Mouse (Mus musculus) liver, adult 2 months (tissue): Measurements from ENCODE around the gene Shisal2a. TPM values are rescaled to one million over a fixed set of nuclear protein-coding genes. Genes with fewer than 3 reads are reported as not detected.

Source experiments
- DNase-seq: peaks from one replicate; pipeline ENCODE4 v3.0.0-alpha.2; 2011; ENCODE audit warnings: low read depth, low spot score; ENCODE audit errors: extremely low read depth
- H3K27ac ChIP-seq: fragments of 200-500 bp; replicated peaks from 2 replicates; pipeline ENCODE4 v1.5.1; 2012; ENCODE audit warnings: low read depth, mild to moderate bottlenecking, control low read depth, inconsistent platforms, low read length; ENCODE audit not compliant: insufficient read depth
- H3K27me3 ChIP-seq: fragments of 200-500 bp; 2 replicates; pipeline ENCODE4 v1.6.1; 2012; ENCODE audit warnings: mild to moderate bottlenecking, moderate library complexity, low read length, inconsistent platforms; ENCODE audit not compliant: control insufficient read depth, insufficient read depth
- H3K36me3 ChIP-seq: fragments of 200-500 bp; 2 replicates; pipeline ENCODE4 v1.6.1; 2012; ENCODE audit warnings: low read length, inconsistent platforms; ENCODE audit not compliant: control insufficient read depth, insufficient read depth
- H3K4me1 ChIP-seq: fragments of 200-500 bp; 2 replicates; pipeline ENCODE4 v1.6.1; 2011; ENCODE audit warnings: low read length; ENCODE audit not compliant: control insufficient read depth, insufficient read depth
- H3K4me3 ChIP-seq: fragments of 200-500 bp; 2 replicates; pipeline ENCODE4 v1.5.1; 2011; ENCODE audit warnings: low read depth, mild to moderate bottlenecking, control low read depth, low read length, moderate library complexity; ENCODE audit not compliant: insufficient read depth
- H3K79me2 ChIP-seq: fragments of 200-500 bp; 2 replicates; pipeline ENCODE4 v1.6.1; 2012; ENCODE audit warnings: inconsistent platforms, mild to moderate bottlenecking, low read length, moderate library complexity; ENCODE audit not compliant: control insufficient read depth, insufficient read depth
- H3K9ac ChIP-seq: fragments of 200-500 bp; 2 replicates; pipeline ENCODE4 v1.6.1; 2012; ENCODE audit warnings: low read depth, mild to moderate bottlenecking, control low read depth, inconsistent platforms, low read length
- CTCF ChIP-seq: fragments of 200-500 bp; IDR thresholded peaks from 2 replicates; pipeline ENCODE4 v1.5.1; 2011; ENCODE audit warnings: low read depth, low read length, control low read depth
- POLR2A ChIP-seq: fragments of 200-500 bp; IDR thresholded peaks from 2 replicates; pipeline ENCODE4 v1.6.1; 2011; ENCODE audit warnings: low read length, control low read depth; ENCODE audit not compliant: insufficient read depth; ENCODE audit errors: extremely low read depth
- WGBS: fragments of 180-500 bp; shearing (Covaris S2); methylation state at CpG from one replicate; pipeline ENCODE4 v1.1.7; 2018; 5-methylcytosine and 5-hydroxymethylcytosine counted together
- polyA plus RNA-seq: library from polyadenylated mRNA; depleted of rRNA; stranded (reverse); fragments of >200 nt; gene quantifications from 2 replicates; pipeline ENCODE4 v1.2.3, GENCODE M21; 2012
- total RNA-seq: library from RNA; depleted of rRNA; stranded (reverse); fragments of >200 nt; gene quantifications from 2 replicates; pipeline ENCODE4 v1.2.3, GENCODE M21; 2014

Shisal2a gene
- total and polyA plus RNA-seq, 2 experiments: not detected

DNA sequence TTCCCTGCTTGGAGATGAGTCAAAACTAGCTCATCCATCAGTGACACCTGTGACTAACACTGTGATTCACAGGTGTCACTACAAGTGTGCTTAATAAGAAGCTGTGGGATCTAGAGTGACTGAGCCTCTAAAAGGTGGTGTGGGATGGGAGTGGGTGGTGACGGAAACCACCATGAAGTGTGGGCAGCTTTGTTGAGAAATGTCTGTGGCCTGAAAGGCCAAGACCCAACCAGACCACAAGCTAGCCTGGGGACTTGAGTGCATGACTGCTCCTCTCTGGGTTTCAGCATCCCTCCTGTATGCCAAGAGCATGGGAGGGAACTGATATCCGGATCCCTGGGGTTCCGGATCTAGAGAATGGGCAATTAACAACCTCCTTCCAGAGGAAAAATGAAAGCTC is 11.7 kb downstream of the Shisal2a start:
- no peaks in the 10 kb centered on the region for H3K36me3 ChIP-seq
- H3K4me3 ChIP-seq: no peak overlapping the region
- TF ChIP-seq CTCF: no peak
- no peak for TF ChIP-seq POLR2A
- no peaks in the 10 kb centered on the region for H3K79me2 ChIP-seq
- H3K27me3 ChIP-seq: no peaks in the 10 kb centered on the region
- peaks cover 11% of the 10 kb centered on the region for H3K4me1 ChIP-seq
- DNase-seq: no peak
- 94% methylated on average over 3 of the region's 3 CpGs for WGBS
- no peak overlapping the region for H3K27ac ChIP-seq
- no peak overlapping the region for H3K9ac ChIP-seq

DNA sequence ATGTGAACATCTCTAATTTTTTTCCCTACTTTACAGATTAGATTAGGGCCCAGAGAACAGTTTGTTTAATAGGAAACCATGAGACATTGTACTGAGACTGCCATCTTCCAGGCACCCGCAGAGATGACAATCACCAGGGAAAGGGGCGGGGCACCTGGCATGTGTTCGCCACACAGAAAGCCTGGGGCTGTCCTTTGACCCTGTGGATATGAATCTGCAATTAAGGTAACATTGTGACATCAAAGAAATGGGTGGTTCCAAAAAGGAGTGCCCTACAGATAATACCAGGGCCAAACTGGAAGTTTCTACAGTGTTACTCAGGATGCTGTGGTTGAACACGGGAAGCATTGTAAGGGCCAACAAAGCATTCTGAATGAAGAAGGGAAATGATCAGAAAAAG is 12.7 kb downstream of the Shisal2a start:
- peak; percentile 82 for DNase-seq
- TF ChIP-seq CTCF: 0 out of 2 replicates have a peak, but pooled peaks have one; percentile 3
- no peak for TF ChIP-seq POLR2A
- H3K27me3 ChIP-seq: no peaks in the 10 kb centered on the region
- H3K9ac ChIP-seq: no peak overlapping the region
- H3K27ac ChIP-seq: no peak overlapping the region
- peaks cover 11% of the 10 kb centered on the region for H3K4me1 ChIP-seq
- 25% methylated on average over 4 of the region's 4 CpGs for WGBS
- no peaks in the 10 kb centered on the region for H3K79me2 ChIP-seq
- H3K36me3 ChIP-seq: no peaks in the 10 kb centered on the region
- no peak overlapping the region for H3K4me3 ChIP-seq

DNA sequence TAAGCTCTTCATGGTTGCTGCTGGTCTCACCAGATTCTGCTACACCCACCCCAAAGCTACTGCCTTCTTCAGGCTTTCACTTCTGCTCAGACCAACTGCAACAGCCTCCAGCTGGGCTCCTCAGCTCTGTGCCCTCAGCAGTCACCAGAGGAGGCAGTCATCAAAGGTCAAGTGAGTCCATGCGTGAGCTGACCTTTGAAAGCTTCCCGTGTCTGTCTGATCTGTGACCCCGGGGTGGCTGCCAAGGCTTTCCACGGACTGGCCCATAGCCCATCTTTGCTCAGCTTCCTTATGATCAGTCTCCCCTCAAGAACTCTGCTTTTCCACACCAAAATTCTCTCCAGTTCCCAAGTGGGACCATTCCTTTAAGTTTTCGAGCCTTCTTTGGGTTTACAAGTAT is 13.9 kb downstream of the Shisal2a start:
- peak; percentile 62 for TF ChIP-seq CTCF
- TF ChIP-seq POLR2A: no peak
- 14% methylated on average over 5 of the region's 5 CpGs for WGBS
- H3K79me2 ChIP-seq: no peaks in the 10 kb centered on the region
- no peak overlapping the region for H3K27ac ChIP-seq
- peaks cover 11% of the 10 kb centered on the region for H3K4me1 ChIP-seq
- DNase-seq: peak; percentile 87
- H3K9ac ChIP-seq: no peak overlapping the region
- H3K36me3 ChIP-seq: no peaks in the 10 kb centered on the region
- no peaks in the 10 kb centered on the region for H3K27me3 ChIP-seq
- H3K4me3 ChIP-seq: no peak overlapping the region

DNA sequence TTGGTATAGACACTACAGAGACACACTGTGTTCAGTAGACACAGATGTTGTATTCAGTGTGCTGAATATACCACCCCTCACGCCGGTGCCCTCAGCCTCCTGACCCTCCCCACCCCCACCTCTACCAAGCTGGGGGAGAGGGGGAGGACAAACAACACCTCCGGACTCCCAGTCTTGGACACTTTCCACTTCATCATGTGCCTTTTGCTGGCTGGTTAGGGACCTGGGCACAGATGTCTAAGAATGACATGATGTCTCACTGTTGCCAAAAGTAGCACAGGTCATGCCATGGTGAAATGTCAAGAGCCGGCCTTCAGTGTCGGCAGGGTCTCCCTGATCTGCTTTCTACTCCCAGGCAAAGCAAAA is 19.1 kb downstream of the Shisal2a start:
- TF ChIP-seq CTCF (no peak), POLR2A (no peak)
- DNase-seq: peak; percentile 78
- Histone ChIP-seq H3K4me3 (no peak overlapping the region), H3K4me1 (peaks cover 20% of the 10 kb centered on the region), H3K79me2 (no peaks in the 10 kb centered on the region), H3K9ac (no peak overlapping the region), H3K27me3 (no peaks in the 10 kb centered on the region), H3K27ac (peak overlapping the region; percentile 50), H3K36me3 (no peaks in the 10 kb centered on the region)
- WGBS: 11% methylated on average over 5 of the region's 5 CpGs

DNA sequence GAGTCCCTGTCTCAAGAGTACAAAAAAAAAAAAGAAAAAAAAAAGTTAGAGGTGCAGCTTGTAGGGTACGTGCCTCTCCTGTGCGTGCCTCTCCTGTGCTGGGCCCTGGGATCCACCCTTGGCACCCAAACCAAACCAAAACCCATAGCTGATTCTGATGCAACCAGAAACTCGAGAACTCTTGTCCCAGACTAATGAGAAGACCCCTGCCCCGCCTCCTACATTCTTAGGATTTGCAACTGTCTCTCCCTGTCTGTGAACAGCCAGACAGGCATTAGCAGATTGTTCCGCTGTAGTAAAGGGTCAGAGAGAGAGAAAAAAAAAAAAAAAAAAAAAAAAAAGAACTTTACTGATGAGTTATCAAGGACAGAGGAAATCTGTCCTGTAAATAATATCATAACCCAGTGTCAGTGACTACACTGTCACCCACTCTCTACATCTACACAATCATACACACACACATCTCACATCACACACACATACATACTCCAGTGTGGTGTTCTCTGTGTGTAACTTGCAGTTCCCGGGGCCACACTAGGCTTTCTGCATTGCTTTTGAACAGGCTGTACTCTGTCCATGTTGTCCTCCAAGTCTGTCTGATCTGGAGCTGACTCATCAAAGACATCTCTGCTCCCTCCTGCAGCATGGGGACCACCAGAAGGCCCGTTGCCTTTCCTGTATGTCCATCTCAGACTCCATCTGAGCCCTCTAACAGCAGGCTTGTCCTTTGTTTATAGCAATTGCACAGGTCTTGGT is 19.6 kb downstream of the Shisal2a start:
- Histone ChIP-seq H3K79me2 (no peaks in the 10 kb centered on the region), H3K27ac (peak overlapping the region; percentile 67), H3K9ac (peak overlapping the region; percentile 7; the same call in 1 of the 2 replicates), H3K27me3 (no peaks in the 10 kb centered on the region), H3K4me1 (peaks cover 21% of the 10 kb centered on the region), H3K4me3 (no peak overlapping the region), H3K36me3 (no peaks in the 10 kb centered on the region)
- DNase-seq: peak; percentile 35
- no peak for TF ChIP-seq POLR2A
- 24% methylated on average over 7 of the region's 7 CpGs for WGBS
